Mouse (Mus musculus): Measurements from ENCODE around the gene Sfta2. TPM values are rescaled to one million over a fixed set of nuclear protein-coding genes. Genes with fewer than 3 reads are reported as not detected.
A peak's percentile ranks its signal among the peaks of the same experiment; 100 is the strongest.

Gene Sfta2
- polyA plus RNA-seq, 1 experiment from 2014 or later = 0.51 TPM

GRCm38 (mm10) chr17:35680591-35680990, 79.2 kb downstream of the Sfta2 start:
- no peaks in the 10 kb centered on the region for H3K9me3 ChIP-seq (replicated peaks; ENCODE audit: control insufficient read depth, low read length)
- ATAC-seq = no peak
- no peaks in the 10 kb centered on the region for H3K27me3 ChIP-seq (replicated peaks; ENCODE audit: control insufficient read depth, insufficient read depth, low read length)
- DNase-seq (ENCODE audit: low spot score) = no peak
- peaks cover 58% of the 10 kb centered on the region for H3K36me3 ChIP-seq (ENCODE audit: control insufficient read depth, insufficient read depth, low read length)
- H3K9ac ChIP-seq (ENCODE audit: low read length) = no peak overlapping the region
- H3K4me2 ChIP-seq (ENCODE audit: low read length) = no peak overlapping the region
- WGBS = 62% methylated on average over 6 of the region's 6 CpGs
- H3K27ac ChIP-seq (ENCODE audit: low read depth, low read length) = no peak overlapping the region
- H3K4me3 ChIP-seq (ENCODE audit: low read depth, low read length) = no peak overlapping the region
- H3K4me1 ChIP-seq (ENCODE audit: control insufficient read depth, insufficient read depth, low read length) = no peaks in the 10 kb centered on the region

GRCm38 (mm10) chr17:35681986-35682385, 80.6 kb downstream of the Sfta2 start:
- H3K9me3 ChIP-seq (replicated peaks; ENCODE audit: control insufficient read depth, low read length) = no peaks in the 10 kb centered on the region
- DNase-seq (ENCODE audit: low spot score) (no peak), ATAC-seq (no peak)
- no peak overlapping the region for H3K4me3 ChIP-seq (ENCODE audit: low read depth, low read length)
- peaks cover 72% of the 10 kb centered on the region for H3K36me3 ChIP-seq (ENCODE audit: control insufficient read depth, insufficient read depth, low read length)
- no peaks in the 10 kb centered on the region for H3K27me3 ChIP-seq (replicated peaks; ENCODE audit: control insufficient read depth, insufficient read depth, low read length)
- H3K9ac ChIP-seq (ENCODE audit: low read length) = no peak overlapping the region
- H3K4me1 ChIP-seq (ENCODE audit: control insufficient read depth, insufficient read depth, low read length) = no peaks in the 10 kb centered on the region
- H3K4me2 ChIP-seq (ENCODE audit: low read length) = no peak overlapping the region
- no peak overlapping the region for H3K27ac ChIP-seq (ENCODE audit: low read depth, low read length)
- 86% methylated on average over 13 of the region's 13 CpGs for whole genome bisulfite sequencing

- no peak for ATAC-seq
- no peak overlapping the region for H3K9ac ChIP-seq (ENCODE audit: low read length)
- H3K4me1 ChIP-seq (ENCODE audit: control insufficient read depth, insufficient read depth, low read length) = no peaks in the 10 kb centered on the region
- DNase-seq (ENCODE audit: low spot score) = peak; percentile 43
- no peak overlapping the region for H3K4me2 ChIP-seq (ENCODE audit: low read length)
- no peak overlapping the region for H3K27ac ChIP-seq (ENCODE audit: low read depth, low read length)
- no peaks in the 10 kb centered on the region for H3K9me3 ChIP-seq (replicated peaks; ENCODE audit: control insufficient read depth, low read length)
- H3K27me3 ChIP-seq (replicated peaks; ENCODE audit: control insufficient read depth, insufficient read depth, low read length) = no peaks in the 10 kb centered on the region
- WGBS = 71% methylated on average over 9 of the region's 9 CpGs
- H3K4me3 ChIP-seq (ENCODE audit: low read depth, low read length) = no peak overlapping the region
- H3K36me3 ChIP-seq (ENCODE audit: control insufficient read depth, insufficient read depth, low read length) = peaks cover 99% of the 10 kb centered on the region
Observed at GRCm38 (mm10) chr17:35685061-35685460, 83.7 kb downstream of the Sfta2 start.

- 91% methylated on average over 25 of the region's 25 CpGs for WGBS
- no peak for ATAC-seq
Observed at GRCm38 (mm10) chr17:35688347-35689175, 87.2 kb downstream of the Sfta2 start.

GRCm38 (mm10) chr17:35689936-35690645, 88.7 kb downstream of the Sfta2 start:
- H3K9ac ChIP-seq (ENCODE audit: low read length) = no peak overlapping the region
- no peak overlapping the region for H3K27ac ChIP-seq (ENCODE audit: low read depth, low read length)
- no peak overlapping the region for H3K4me3 ChIP-seq (ENCODE audit: low read depth, low read length)
- H3K27me3 ChIP-seq (replicated peaks; ENCODE audit: control insufficient read depth, insufficient read depth, low read length) = no peaks in the 10 kb centered on the region
- no peak for ATAC-seq
- H3K4me1 ChIP-seq (ENCODE audit: control insufficient read depth, insufficient read depth, low read length) = no peaks in the 10 kb centered on the region
- H3K36me3 ChIP-seq (ENCODE audit: control insufficient read depth, insufficient read depth, low read length) = peaks cover 93% of the 10 kb centered on the region
- H3K4me2 ChIP-seq (ENCODE audit: low read length) = no peak overlapping the region
- H3K9me3 ChIP-seq (replicated peaks; ENCODE audit: control insufficient read depth, low read length) = no peaks in the 10 kb centered on the region
- DNase-seq (ENCODE audit: low spot score) = no peak
- WGBS = 92% methylated on average over 18 of the region's 18 CpGs

More at GRCm38 (mm10) chr17:35688347-35689175, 87.2 kb downstream of the Sfta2 start:
- Histone ChIP-seq H3K4me1 (ENCODE audit: control insufficient read depth, insufficient read depth, low read length) (no peaks in the 10 kb centered on the region), H3K4me3 (ENCODE audit: low read depth, low read length) (no peak overlapping the region), H3K9me3 (replicated peaks; ENCODE audit: control insufficient read depth, low read length) (no peaks in the 10 kb centered on the region), H3K27me3 (replicated peaks; ENCODE audit: control insufficient read depth, insufficient read depth, low read length) (no peaks in the 10 kb centered on the region), H3K4me2 (ENCODE audit: low read length) (no peak overlapping the region), H3K27ac (ENCODE audit: low read depth, low read length) (no peak overlapping the region), H3K36me3 (ENCODE audit: control insufficient read depth, insufficient read depth, low read length) (peaks cover 100% of the 10 kb centered on the region), H3K9ac (ENCODE audit: low read length) (no peak overlapping the region)
- no peak for DNase-seq (ENCODE audit: low spot score)

- WGBS = 90% methylated on average over 4 of the region's 4 CpGs
- Histone ChIP-seq H3K27ac (ENCODE audit: low read depth, low read length) (no peak overlapping the region), H3K36me3 (ENCODE audit: control insufficient read depth, insufficient read depth, low read length) (peaks cover 84% of the 10 kb centered on the region), H3K4me2 (ENCODE audit: low read length) (no peak overlapping the region), H3K9me3 (replicated peaks; ENCODE audit: control insufficient read depth, low read length) (no peaks in the 10 kb centered on the region), H3K9ac (ENCODE audit: low read length) (no peak overlapping the region), H3K27me3 (replicated peaks; ENCODE audit: control insufficient read depth, insufficient read depth, low read length) (no peaks in the 10 kb centered on the region), H3K4me1 (ENCODE audit: control insufficient read depth, insufficient read depth, low read length) (peaks cover 2% of the 10 kb centered on the region; the same call in 1 of the 2 replicates), H3K4me3 (ENCODE audit: low read depth, low read length) (no peak overlapping the region)
- DNase-seq (ENCODE audit: low spot score) (no peak), ATAC-seq (no peak)
Observed at GRCm38 (mm10) chr17:35691811-35692210, 90.5 kb downstream of the Sfta2 start.

GRCm38 (mm10) chr17:35692368-35692767, 91.0 kb downstream of the Sfta2 start:
- H3K36me3 ChIP-seq (ENCODE audit: control insufficient read depth, insufficient read depth, low read length) = peaks cover 78% of the 10 kb centered on the region

GRCm38 (mm10) chr17:35693906-35694305, 92.6 kb downstream of the Sfta2 start:
- H3K9ac ChIP-seq (ENCODE audit: low read length) = no peak overlapping the region
- H3K27ac ChIP-seq (ENCODE audit: low read depth, low read length) = no peak overlapping the region
- H3K9me3 ChIP-seq (replicated peaks; ENCODE audit: control insufficient read depth, low read length) = no peaks in the 10 kb centered on the region
- H3K4me1 ChIP-seq (ENCODE audit: control insufficient read depth, insufficient read depth, low read length) = peaks cover 16% of the 10 kb centered on the region
- no peak overlapping the region for H3K4me2 ChIP-seq (ENCODE audit: low read length)
- peaks cover 63% of the 10 kb centered on the region for H3K36me3 ChIP-seq (ENCODE audit: control insufficient read depth, insufficient read depth, low read length)
- ATAC-seq (no peak), DNase-seq (ENCODE audit: low spot score) (no peak)
- no peaks in the 10 kb centered on the region for H3K27me3 ChIP-seq (replicated peaks; ENCODE audit: control insufficient read depth, insufficient read depth, low read length)
- WGBS = 92% methylated on average over 5 of the region's 5 CpGs
- H3K4me3 ChIP-seq (ENCODE audit: low read depth, low read length) = no peak overlapping the region

More at GRCm38 (mm10) chr17:35692368-35692767, 91.0 kb downstream of the Sfta2 start:
- DNase-seq (ENCODE audit: low spot score) (no peak), ATAC-seq (no peak)
- no peaks in the 10 kb centered on the region for H3K9me3 ChIP-seq (replicated peaks; ENCODE audit: control insufficient read depth, low read length)
- no peak overlapping the region for H3K4me2 ChIP-seq (ENCODE audit: low read length)
- no peaks in the 10 kb centered on the region for H3K27me3 ChIP-seq (replicated peaks; ENCODE audit: control insufficient read depth, insufficient read depth, low read length)
- H3K4me3 ChIP-seq (ENCODE audit: low read depth, low read length) = no peak overlapping the region
- H3K4me1 ChIP-seq (ENCODE audit: control insufficient read depth, insufficient read depth, low read length) = peaks cover 8% of the 10 kb centered on the region
- H3K9ac ChIP-seq (ENCODE audit: low read length) = no peak overlapping the region
- 87% methylated on average over 4 of the region's 4 CpGs for WGBS
- no peak overlapping the region for H3K27ac ChIP-seq (ENCODE audit: low read depth, low read length)

GRCm38 (mm10) chr17:35695289-35695688, 93.9 kb downstream of the Sfta2 start:
- H3K27ac ChIP-seq (ENCODE audit: low read depth, low read length) = no peak overlapping the region
- no peak overlapping the region for H3K9ac ChIP-seq (ENCODE audit: low read length)
- H3K9me3 ChIP-seq (replicated peaks; ENCODE audit: control insufficient read depth, low read length) = no peaks in the 10 kb centered on the region
- 98% methylated on average over 2 of the region's 2 CpGs for WGBS
- H3K4me2 ChIP-seq (ENCODE audit: low read length) = no peak overlapping the region
- no peak overlapping the region for H3K4me3 ChIP-seq (ENCODE audit: low read depth, low read length)
- H3K36me3 ChIP-seq (ENCODE audit: control insufficient read depth, insufficient read depth, low read length) = peaks cover 52% of the 10 kb centered on the region
- DNase-seq (ENCODE audit: low spot score) = peak; percentile 54
- no peak for ATAC-seq
- H3K4me1 ChIP-seq (ENCODE audit: control insufficient read depth, insufficient read depth, low read length) = peaks cover 25% of the 10 kb centered on the region
- H3K27me3 ChIP-seq (replicated peaks; ENCODE audit: control insufficient read depth, insufficient read depth, low read length) = no peaks in the 10 kb centered on the region

Measured in forebrain, embryonic 14.5 days (tissue).